Mouse (Mus musculus) bone marrow macrophage, adult 2 months (primary cell): ENCODE measurements at regions not wholly inside any gene's neighbourhood (a gene's known extent, or its start where the extent isn't known, plus 50 kb on each side); places are given as distances from the start of the nearest gene placed in this dataset.

Experiments
- CTCF ChIP-seq: IDR thresholded peaks from 2 replicates; pipeline ENCODE4 v1.5.1; 2012; ENCODE audit warnings: low read depth, mild to moderate bottlenecking, low read length, moderate library complexity
- POLR2A ChIP-seq: IDR thresholded peaks from 2 replicates; pipeline ENCODE4 v1.6.1; 2012; ENCODE audit warnings: mild to moderate bottlenecking, low read depth, low read length, borderline replicate concordance

DNA sequence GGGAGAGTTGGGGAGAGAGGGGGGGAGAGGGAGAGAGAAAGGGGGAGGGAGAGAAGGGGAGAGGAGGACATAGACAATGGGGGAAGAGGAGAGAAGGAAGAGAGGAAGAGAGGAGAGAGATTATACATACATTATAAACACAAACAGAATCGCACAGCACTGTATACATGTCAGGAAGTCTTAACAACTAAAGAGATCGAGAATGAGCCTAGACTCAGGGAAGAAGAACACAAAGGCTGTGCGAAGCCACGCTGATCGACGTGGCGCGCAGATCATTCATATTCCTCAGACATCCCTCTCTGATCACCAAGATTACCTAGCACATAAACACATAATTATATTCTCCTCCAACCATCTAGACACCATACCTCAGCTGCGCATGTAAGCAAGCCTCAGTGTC lies 79.1 kb upstream of the Adgrl2 start:
- TF ChIP-seq CTCF (no peak), POLR2A (no peak)
